Mouse (Mus musculus): ENCODE measurements at regions not wholly inside any gene's neighbourhood (a gene's known extent, or its start where the extent isn't known, plus 50 kb on each side); places are given as distances from the start of the nearest gene placed in this dataset.

DNA sequence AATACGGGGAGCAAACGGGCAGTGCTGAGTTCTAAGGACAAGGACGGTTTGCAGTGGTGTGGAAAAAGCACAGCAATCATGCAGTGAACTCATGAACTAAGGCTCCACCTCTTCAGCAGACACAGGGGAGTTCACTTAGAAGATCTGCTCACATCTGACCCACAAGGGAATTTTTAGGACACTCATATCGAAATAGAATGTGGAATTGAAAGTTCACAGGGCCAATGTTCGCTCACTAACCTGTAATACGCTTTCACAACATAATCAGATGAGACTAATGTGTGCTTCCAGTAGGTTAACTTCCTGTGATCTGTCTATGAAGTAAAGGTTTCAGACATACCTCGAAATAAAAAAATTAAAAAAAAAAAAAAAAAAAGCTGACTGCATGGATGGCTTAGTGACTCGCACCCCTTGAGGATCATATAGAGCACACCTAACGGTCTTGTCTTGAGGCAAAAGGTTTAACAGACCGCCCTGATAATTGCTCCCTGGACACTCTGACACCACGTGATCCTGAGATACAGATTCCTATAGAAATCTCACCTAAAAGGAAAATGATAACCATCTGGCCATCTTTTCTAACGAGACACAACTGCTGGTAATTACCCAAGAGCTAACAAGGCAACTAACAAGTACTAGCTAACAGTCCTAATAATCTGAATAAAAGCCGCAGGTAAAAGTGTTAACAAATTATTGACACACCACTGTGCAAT lies 187.0 kb upstream of the Smim15 start:
- no peaks in the 10 kb centered on the region for H3K27me3 ChIP-seq
- CTCF ChIA-PET: no interaction called here
- DNase-seq (ENCODE audit: low read depth, low spot score) (no peak), ATAC-seq (no peak)
- in situ Hi-C loops (cut with MboI; ENCODE audit: low pct_unique_long_range_greater_than_20kb): no loop called here
- TF ChIP-seq CTCF (IDR thresholded peaks at IDR 0.05): no peak
- POLR2A ChIA-PET: no interaction called here

DNA sequence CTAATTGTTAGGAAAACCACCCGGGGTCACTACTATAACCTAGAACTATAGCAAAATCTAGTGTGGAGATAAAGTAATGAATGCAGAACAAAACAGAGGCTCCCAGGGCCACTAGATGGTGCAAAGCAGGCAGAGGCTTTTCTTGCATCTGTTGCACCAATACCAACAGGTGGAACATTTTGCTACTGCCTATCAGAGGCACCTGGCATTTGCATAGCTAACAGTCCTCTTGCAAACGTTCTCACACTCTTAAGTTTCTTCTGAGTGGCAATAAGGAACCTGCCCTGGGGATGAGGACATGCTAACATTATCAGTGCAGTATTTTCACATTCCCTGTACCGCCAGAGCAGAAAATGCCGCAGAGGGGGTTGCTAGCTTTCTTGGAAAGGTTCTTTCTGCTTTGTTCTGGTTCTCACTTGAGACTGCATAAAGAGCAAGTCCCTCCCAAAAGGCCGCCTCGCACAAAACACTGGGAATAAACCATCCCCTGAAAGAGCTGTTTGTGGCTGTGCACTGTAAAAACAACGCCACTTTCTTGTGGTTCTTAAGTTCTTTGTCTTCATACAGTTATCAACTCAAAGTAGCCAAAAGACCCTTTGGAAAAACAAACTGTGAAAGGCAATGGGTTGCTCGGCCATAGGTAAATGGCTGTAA lies 193.2 kb upstream of the Smim15 start:
- CTCF ChIA-PET: interaction anchor here (1.5 to 1.9 kb wide), 3 partner anchors 9 to 13 kb away, joined by 3 to 7 read pairs (median 5); no protein-coding TSS in a partner anchor
- TF ChIP-seq CTCF (IDR thresholded peaks at IDR 0.05): no peak
- H3K27me3 ChIP-seq: no peaks in the 10 kb centered on the region
- in situ Hi-C loops (cut with MboI; ENCODE audit: low pct_unique_long_range_greater_than_20kb): no loop called here
- POLR2A ChIA-PET: no interaction called here
- DNase-seq (ENCODE audit: low read depth, low spot score) (no peak), ATAC-seq (no peak)

DNA sequence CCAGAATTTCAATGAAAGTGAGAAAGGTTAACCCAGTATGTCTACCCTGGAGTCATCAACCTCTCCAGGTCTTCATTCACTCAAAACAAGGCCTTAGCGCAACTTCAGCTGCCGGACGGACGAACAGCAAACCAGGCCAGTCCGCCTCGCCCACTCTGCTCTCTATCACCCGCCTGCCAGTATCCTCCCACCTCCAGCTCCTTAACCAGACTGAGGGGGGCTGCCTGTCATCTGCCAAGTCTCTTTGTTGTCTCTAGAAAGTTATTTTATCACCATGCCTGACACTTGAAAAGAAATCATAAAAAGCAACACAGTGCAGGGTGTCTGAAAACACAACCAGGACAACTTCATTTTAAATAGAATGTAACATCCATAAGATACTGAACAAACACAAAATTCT lies 195.4 kb upstream of the Smim15 start:
- H3K27me3 ChIP-seq: no peaks in the 10 kb centered on the region
- DNase-seq (ENCODE audit: low read depth, low spot score) (no peak), ATAC-seq (no peak)
- POLR2A ChIA-PET: no interaction called here
- in situ Hi-C loops (cut with MboI; ENCODE audit: low pct_unique_long_range_greater_than_20kb): no loop called here
- TF ChIP-seq CTCF (IDR thresholded peaks at IDR 0.05): no peak
- CTCF ChIA-PET: no interaction called here

DNA sequence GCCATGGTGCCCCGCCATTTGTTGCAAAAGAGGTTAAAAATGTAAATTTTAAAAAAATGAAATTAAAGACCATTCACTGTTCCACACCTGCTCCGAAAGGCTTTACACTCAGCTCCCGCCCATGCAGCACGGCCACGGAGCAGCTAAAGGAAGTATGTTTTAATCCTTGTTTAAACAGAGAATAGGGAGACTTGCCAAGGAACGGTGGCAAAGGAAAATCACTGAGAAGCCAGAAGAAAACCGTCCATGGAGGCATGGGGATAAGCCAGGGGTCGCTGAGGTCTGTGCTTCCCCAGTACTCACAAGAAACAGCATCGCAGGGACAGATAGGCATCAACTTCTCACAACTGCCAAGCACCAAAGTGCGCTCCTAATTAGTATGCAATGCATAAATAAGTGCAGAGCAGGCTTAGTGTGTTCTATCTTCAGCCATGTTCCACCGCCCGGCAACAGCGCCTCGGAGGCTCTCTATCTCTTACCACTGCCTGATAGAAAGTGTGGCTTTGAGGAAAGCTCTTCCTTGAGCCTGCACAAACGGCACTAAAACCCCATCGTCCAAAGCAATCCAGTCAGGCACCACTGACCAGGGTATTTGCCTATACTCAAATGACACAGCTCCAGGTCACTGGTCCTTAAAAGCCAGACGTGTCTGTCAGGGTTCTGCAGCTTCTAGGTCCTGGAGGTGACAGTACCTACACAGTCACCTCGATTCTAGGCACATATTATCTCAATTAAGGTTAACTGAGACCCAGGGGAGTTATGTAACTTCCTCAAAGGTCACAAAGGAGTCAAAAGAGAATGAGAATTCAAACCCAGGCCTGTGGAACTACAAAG lies 196.8 kb upstream of the Smim15 start:
- no peak for TF ChIP-seq CTCF (IDR thresholded peaks at IDR 0.05)
- ATAC-seq (peak; percentile 46), DNase-seq (ENCODE audit: low read depth, low spot score) (no peak)
- in situ Hi-C loops (cut with MboI; ENCODE audit: low pct_unique_long_range_greater_than_20kb): no loop called here
- H3K27me3 ChIP-seq: no peaks in the 10 kb centered on the region
- ChIA-PET CTCF (interaction anchor here (1.1 to 1.9 kb wide), 4 partner anchors 12 to 27 kb away, joined by 3 to 7 read pairs (median 4); no protein-coding TSS in a partner anchor), POLR2A (interaction anchor here (1.2 to 2.1 kb wide), 2 partner anchors 29 to 41 kb away, joined by 3 to 5 read pairs; no protein-coding TSS in a partner anchor)

DNA sequence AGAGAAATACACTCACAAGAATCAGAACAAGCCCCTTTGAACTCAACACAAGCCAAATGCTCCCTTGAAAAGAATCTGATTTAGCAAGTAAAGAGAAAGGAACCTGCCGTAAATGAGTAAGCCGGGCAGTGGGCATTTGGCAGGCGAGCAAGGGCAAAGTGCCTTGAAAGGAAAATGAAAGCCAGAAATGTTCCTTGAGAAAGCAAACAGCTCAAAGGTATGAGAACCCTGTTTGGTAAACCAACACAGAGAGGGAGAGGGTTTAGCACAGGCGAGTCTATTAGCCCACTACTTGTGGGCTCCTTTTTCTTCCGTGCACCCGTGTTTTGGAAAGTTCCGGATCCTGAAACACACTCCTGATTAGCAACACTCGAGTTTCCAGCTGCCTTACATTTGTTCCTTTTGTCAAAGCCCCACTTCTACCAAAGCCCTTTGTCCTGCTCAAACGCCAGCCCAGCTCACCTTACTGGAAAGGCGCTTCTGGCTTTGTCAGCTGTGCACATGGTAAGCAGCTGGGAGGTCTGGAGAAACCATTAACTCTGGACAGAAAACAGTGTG lies 197.5 kb upstream of the Smim15 start:
- DNase-seq (ENCODE audit: low read depth, low spot score) (no peak), ATAC-seq (peak; percentile 69)
- no peak for TF ChIP-seq CTCF (IDR thresholded peaks at IDR 0.05)
- in situ Hi-C loops (cut with MboI; ENCODE audit: low pct_unique_long_range_greater_than_20kb): no loop called here
- CTCF ChIA-PET: interaction anchor here (1.1 to 1.9 kb wide), 4 partner anchors 11 to 27 kb away, joined by 3 to 7 read pairs (median 4); no protein-coding TSS in a partner anchor
- POLR2A ChIA-PET: interaction anchor here (1.2 to 2.1 kb wide), 2 partner anchors 28 to 42 kb away, joined by 3 to 5 read pairs; no protein-coding TSS in a partner anchor
- H3K27me3 ChIP-seq: no peaks in the 10 kb centered on the region

DNA sequence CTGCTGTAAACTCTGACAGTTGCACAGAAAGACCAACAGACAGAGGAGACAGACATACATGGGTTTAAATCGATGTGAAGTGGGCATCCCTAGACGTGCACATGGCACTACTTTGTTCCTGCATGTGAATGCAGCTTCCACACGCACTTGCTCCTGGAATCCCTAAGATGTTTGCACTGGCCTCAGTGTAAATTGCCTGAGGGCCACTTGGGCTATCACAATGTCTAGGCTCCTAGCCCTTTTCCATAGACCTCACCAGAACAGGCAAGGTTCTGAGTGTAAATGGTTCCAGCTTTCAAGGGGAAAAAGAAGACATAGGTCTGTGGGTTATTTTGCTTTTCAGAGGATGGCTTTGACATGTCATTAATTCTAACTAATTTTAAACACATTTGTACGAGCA lies 198.4 kb upstream of the Smim15 start:
- POLR2A ChIA-PET: interaction anchor here (0.5 kb wide), 1 partner anchor 36 kb away, joined by 3 read pairs; no protein-coding TSS in a partner anchor
- H3K27me3 ChIP-seq: no peaks in the 10 kb centered on the region
- no peak for ATAC-seq
- in situ Hi-C loops (cut with MboI; ENCODE audit: low pct_unique_long_range_greater_than_20kb): no loop called here
- CTCF ChIA-PET: interaction anchor here (0.8 to 1.9 kb wide), 3 partner anchors 11 to 15 kb away, joined by 3 to 6 read pairs (median 3); no protein-coding TSS in a partner anchor
- no peak for TF ChIP-seq CTCF (IDR thresholded peaks at IDR 0.05)
- DNase-seq (ENCODE audit: low read depth, low spot score): no peak

DNA sequence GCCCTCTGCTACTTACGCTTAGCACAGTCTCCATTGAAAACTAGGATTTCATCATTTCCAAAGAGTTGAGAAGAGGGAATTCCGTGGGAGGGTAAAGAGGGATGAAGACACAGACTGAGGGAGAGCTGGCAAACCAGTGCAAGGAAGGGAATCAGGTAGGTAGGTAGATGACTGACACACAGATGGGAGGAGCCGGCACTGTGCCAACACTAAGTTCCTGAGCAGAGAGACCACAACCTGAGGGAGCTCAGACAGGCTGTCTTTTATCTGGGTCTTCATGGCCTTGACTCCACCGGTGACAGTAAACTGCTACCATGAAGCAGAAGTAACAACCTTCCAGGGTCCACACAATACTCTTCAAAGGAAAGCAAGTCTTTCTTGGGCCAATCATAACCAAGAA lies 200.2 kb upstream of the Smim15 start:
- in situ Hi-C loops (cut with MboI; ENCODE audit: low pct_unique_long_range_greater_than_20kb): no loop called here
- DNase-seq (ENCODE audit: low read depth, low spot score) (no peak), ATAC-seq (no peak)
- TF ChIP-seq CTCF (IDR thresholded peaks at IDR 0.05): no peak
- ChIA-PET CTCF (interaction anchor here (0.7 to 1.9 kb wide), 5 partner anchors 11 to 30 kb away, joined by 3 to 7 read pairs (median 4); no protein-coding TSS in a partner anchor), POLR2A (no interaction called here)
- H3K27me3 ChIP-seq: no peaks in the 10 kb centered on the region

DNA sequence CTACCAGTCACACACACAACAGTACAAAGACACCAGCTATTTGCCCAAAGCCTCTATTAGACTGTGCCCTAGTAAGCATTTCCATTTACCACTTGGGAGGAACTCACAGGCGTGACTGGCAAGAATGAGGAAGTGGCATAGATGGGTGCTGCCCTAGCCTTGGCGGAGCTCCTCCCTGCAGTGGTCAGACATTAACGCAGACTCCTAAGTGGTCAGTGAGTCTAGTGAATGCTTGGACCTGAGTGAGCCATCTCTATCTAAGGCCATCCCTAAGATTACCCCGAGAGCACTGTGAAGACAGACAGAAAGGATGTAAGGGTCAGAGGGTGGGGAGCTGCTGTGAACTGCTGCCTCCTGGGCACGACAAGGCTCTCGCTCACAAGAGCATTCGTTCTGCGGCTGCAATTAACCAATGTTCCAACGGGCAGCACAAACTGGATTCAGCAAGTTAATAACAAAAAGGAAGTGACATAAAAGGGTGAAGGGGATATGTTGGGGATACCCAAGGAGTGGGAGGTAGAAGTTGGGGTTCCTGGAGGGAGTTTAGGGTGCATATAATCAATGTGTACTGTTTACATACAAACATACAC lies 206.0 kb upstream of the Smim15 start:
- no peak for DNase-seq (ENCODE audit: low read depth, low spot score)
- CTCF ChIA-PET: interaction anchor here (0.9 kb wide), 1 partner anchor 14 kb away, joined by 3 read pairs; no protein-coding TSS in a partner anchor
- TF ChIP-seq CTCF (IDR thresholded peaks at IDR 0.05): no peak

DNA sequence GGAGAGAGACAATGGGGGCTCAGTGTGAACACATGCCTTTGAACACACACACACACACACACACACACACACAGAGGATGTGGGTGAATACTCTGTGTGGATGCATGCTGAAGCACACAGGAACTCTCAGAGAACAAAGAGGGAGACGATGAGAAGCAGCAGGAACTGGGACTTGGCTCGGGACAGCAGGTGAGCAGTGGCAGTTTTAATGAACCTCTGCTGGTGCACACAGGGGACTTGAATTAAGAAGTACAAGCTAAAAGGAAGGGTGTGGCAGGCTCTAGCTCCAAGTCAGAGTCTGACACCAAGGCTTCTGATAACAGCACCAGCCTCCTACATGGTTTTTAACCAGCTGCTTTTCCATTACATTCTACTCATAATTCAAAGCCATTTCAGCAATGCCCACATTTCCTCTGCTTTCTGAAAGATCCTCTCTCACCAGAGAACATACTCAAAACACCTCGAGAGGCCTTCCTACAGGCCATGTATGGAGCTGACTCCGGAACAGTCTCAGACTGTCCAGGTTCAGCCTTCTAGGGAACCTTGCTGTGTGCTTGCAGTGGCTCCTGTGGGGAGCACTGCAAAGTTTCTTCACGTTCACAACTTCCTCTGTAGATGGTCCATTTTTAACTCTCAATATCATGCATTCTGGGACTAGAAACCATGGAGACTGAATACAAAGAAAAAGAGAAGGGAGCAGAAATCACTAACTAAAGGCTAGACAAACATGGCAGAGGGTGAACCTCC lies 206.9 kb upstream of the Smim15 start:
- CTCF ChIA-PET: interaction anchor here (0.9 kb wide), 1 partner anchor 15 kb away, joined by 3 read pairs; no protein-coding TSS in a partner anchor
- in situ Hi-C loops (cut with MboI; ENCODE audit: low pct_unique_long_range_greater_than_20kb): no loop called here
- ATAC-seq (no peak), DNase-seq (ENCODE audit: low read depth, low spot score) (no peak)
- POLR2A ChIA-PET: interaction anchor here (0.7 kb wide), 1 partner anchor 1990 kb away, joined by 4 read pairs; no protein-coding TSS in a partner anchor
- no peaks in the 10 kb centered on the region for H3K27me3 ChIP-seq
- TF ChIP-seq CTCF (IDR thresholded peaks at IDR 0.05): no peak

More for the DNA sequence above, 206.0 kb upstream of the Smim15 start:
- no peaks in the 10 kb centered on the region for H3K27me3 ChIP-seq
- POLR2A ChIA-PET: no interaction called here
- peak; percentile 47 for ATAC-seq
- in situ Hi-C loops (cut with MboI; ENCODE audit: low pct_unique_long_range_greater_than_20kb): no loop called here
